Mouse (Mus musculus) cerebellum, adult 18-20 months (tissue): ENCODE data around the gene Cldn34a.
"Not testable (repeated sequence)": the region's sequence is repeated elsewhere in the genome, so short reads cannot be mapped to it uniquely, and the experiment has no call there.

Experiments used
- DNase-seq, 2 experiments: peaks; one replicate each; pipeline ENCODE4 v3.0.0; 2021

Cldn34a gene

GRCm38 (mm10) chrX:152563034-152563433 is at the start of gene Cldn34a:
TSS of gene Cldn34a (plus strand) at chrX:152563334.
- DNase-seq: no peak

- not testable (repeated sequence) for DNase-seq
These were observed 44.5 kb upstream of the Cldn34a start for GRCm38 (mm10) chrX:152518611-152519010.

GRCm38 (mm10) chrX:152545736-152546135 is 17.4 kb upstream of the Cldn34a start:
- no peak for DNase-seq

GRCm38 (mm10) chrX:152548180-152548579 is 15.0 kb upstream of the Cldn34a start:
- DNase-seq: no peak

- DNase-seq: no peak
These were observed 5.7 kb upstream of the Cldn34a start for GRCm38 (mm10) chrX:152557446-152557845.
